Mouse (Mus musculus): Measurements from ENCODE around the gene Ermp1. TPM values are rescaled to one million over a fixed set of nuclear protein-coding genes. Genes with fewer than 3 reads are reported as not detected.

Ermp1 gene
- polyA plus RNA-seq, 1 experiment from 2014 or later, result 12.8 TPM

- Histone ChIP-seq H3K36me3 (peaks cover 24% of the 10 kb centered on the region), H3K4me1 (replicated peaks) (no peaks in the 10 kb centered on the region), H3K27me3 (ENCODE audit: insufficient read depth, poor library complexity, severe bottlenecking) (no peaks in the 10 kb centered on the region), H3K4me3 (no peak overlapping the region), H3K9me3 (no peaks in the 10 kb centered on the region), H3K27ac (no peak overlapping the region)
- no peak for DNase-seq (ENCODE audit: low spot score)
- WGBS, result 71% methylated on average over 3 of the region's 3 CpGs
Measured at GRCm38 (mm10) chr19:29562603-29563002, 85.6 kb downstream of the Ermp1 start.

GRCm38 (mm10) chr19:29562166-29562565, 86.0 kb downstream of the Ermp1 start:
- no peak overlapping the region for H3K4me3 ChIP-seq
- peaks cover 21% of the 10 kb centered on the region for H3K36me3 ChIP-seq
- no peaks in the 10 kb centered on the region for H3K27me3 ChIP-seq (ENCODE audit: insufficient read depth, poor library complexity, severe bottlenecking)
- DNase-seq (ENCODE audit: low spot score), result no peak
- 88% methylated on average over 4 of the region's 4 CpGs for WGBS
- no peaks in the 10 kb centered on the region for H3K9me3 ChIP-seq
- H3K27ac ChIP-seq, result no peak overlapping the region
- H3K4me1 ChIP-seq (replicated peaks), result no peaks in the 10 kb centered on the region

Other genes with a start within 250 kb of the Ermp1 start
- gene Pdcd1lg2, start 237.5 kb downstream of the Ermp1 start, polyA plus RNA-seq (2016; fragmentation: Nextera tagmentation; extraction: Ambion mirVana), result not detected in 2 replicates
- 10.2 and 11.5 TPM in 2 replicates for gene Ric1, start 126.1 kb downstream of the Ermp1 start, polyA plus RNA-seq (2016; fragmentation: Nextera tagmentation; extraction: Ambion mirVana)
- gene Mlana, start 49.4 kb upstream of the Ermp1 start, polyA plus RNA-seq (2016; fragmentation: Nextera tagmentation; extraction: Ambion mirVana), result 0.26 and 0.60 TPM in 2 replicates
- gene 9930021J03Rik, start 157.6 kb upstream of the Ermp1 start, polyA plus RNA-seq (2016; fragmentation: Nextera tagmentation; extraction: Ambion mirVana), result 4.0 and 4.1 TPM in 2 replicates
- gene Ranbp6, start 164.6 kb upstream of the Ermp1 start, polyA plus RNA-seq (2016; fragmentation: Nextera tagmentation; extraction: Ambion mirVana), result 24.7 and 26.1 TPM in 2 replicates